Mouse (Mus musculus): ENCODE measurements around the gene Me3. TPM values are rescaled to one million over a fixed set of nuclear protein-coding genes. Genes with fewer than 3 reads are reported as not detected.
"Not testable (repeated sequence)": the region's sequence is repeated elsewhere in the genome, so short reads cannot be mapped to it uniquely, and the experiment has no call there.

The Me3 gene
- polyA plus RNA-seq, 1 experiment from 2014 or later: 0.77 TPM

DNA sequence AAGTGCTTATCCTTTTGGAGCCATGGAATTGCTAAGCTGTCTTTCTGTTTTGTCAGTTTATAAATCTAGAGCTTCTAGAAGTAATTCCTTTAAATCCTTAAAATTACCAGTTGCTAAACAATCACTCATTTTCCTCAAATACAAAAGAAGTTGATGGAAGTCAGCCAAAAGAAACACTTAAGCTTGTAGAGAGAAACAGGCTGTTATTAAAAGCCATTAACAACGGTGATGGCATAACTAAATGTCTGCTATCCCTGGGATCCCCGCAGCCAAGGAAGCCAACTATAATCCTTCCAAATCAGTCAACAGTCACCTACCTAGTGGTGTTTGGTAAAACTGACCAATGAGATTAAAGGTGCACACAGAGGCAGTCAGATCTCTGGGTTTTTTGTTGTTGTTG, 98.3 kb downstream of the Me3 start:
- ATAC-seq (ENCODE audit: insufficient read depth, low FRiP score, low TSS enrichment) (no peak), DNase-seq (ENCODE audit: low spot score) (no peak)
- H3K36me3 ChIP-seq (ENCODE audit: control insufficient read depth, insufficient read depth, low read length): no peaks in the 10 kb centered on the region
- H3K27me3 ChIP-seq (ENCODE audit: control insufficient read depth, insufficient read depth, low read length): no peaks in the 10 kb centered on the region
- 88% methylated on average over 2 of the region's 2 CpGs for WGBS
- no peaks in the 10 kb centered on the region for H3K4me1 ChIP-seq (ENCODE audit: control insufficient read depth, insufficient read depth, low read length)
- H3K4me2 ChIP-seq (ENCODE audit: low read depth): no peak overlapping the region
- no peaks in the 10 kb centered on the region for H3K9me3 ChIP-seq (ENCODE audit: control insufficient read depth, low read length)
- no peak overlapping the region for H3K4me3 ChIP-seq (ENCODE audit: low read depth, low read length)
- H3K9ac ChIP-seq (ENCODE audit: low read length): no peak overlapping the region
- no peak overlapping the region for H3K27ac ChIP-seq (ENCODE audit: low read depth, low read length)

GRCm38 (mm10) chr7:89731115-89731514, 98.9 kb downstream of the Me3 start:
- not testable (repeated sequence) for H3K27ac ChIP-seq (ENCODE audit: low read depth, low read length); H3K4me3 ChIP-seq (ENCODE audit: low read depth, low read length); H3K9ac ChIP-seq (ENCODE audit: low read length); H3K4me2 ChIP-seq (ENCODE audit: low read depth); H3K27me3 ChIP-seq (ENCODE audit: control insufficient read depth, insufficient read depth, low read length); DNase-seq (ENCODE audit: low spot score); ATAC-seq (ENCODE audit: insufficient read depth, low FRiP score, low TSS enrichment); H3K36me3 ChIP-seq (ENCODE audit: control insufficient read depth, insufficient read depth, low read length); H3K9me3 ChIP-seq (ENCODE audit: control insufficient read depth, low read length); H3K4me1 ChIP-seq (ENCODE audit: control insufficient read depth, insufficient read depth, low read length)
- WGBS: 96% methylated on average over 2 of the region's 2 CpGs

GRCm38 (mm10) chr7:89748415-89748814, 116.2 kb downstream of the Me3 start:
- H3K27me3 ChIP-seq (ENCODE audit: control insufficient read depth, insufficient read depth, low read length): no peaks in the 10 kb centered on the region
- no peak overlapping the region for H3K9ac ChIP-seq (ENCODE audit: low read length)
- H3K36me3 ChIP-seq (ENCODE audit: control insufficient read depth, insufficient read depth, low read length): no peaks in the 10 kb centered on the region
- ATAC-seq (ENCODE audit: insufficient read depth, low FRiP score, low TSS enrichment) (no peak), DNase-seq (ENCODE audit: low spot score) (no peak)
- H3K4me3 ChIP-seq (ENCODE audit: low read depth, low read length): no peak overlapping the region
- no peak overlapping the region for H3K4me2 ChIP-seq (ENCODE audit: low read depth)
- no peaks in the 10 kb centered on the region for H3K4me1 ChIP-seq (ENCODE audit: control insufficient read depth, insufficient read depth, low read length)
- no peaks in the 10 kb centered on the region for H3K9me3 ChIP-seq (ENCODE audit: control insufficient read depth, low read length)
- no peak overlapping the region for H3K27ac ChIP-seq (ENCODE audit: low read depth, low read length)
- 87% methylated on average over 7 of the region's 7 CpGs for WGBS

- WGBS: 49% methylated on average over 2 of the region's 2 CpGs
Measured at GRCm38 (mm10) chr7:89749183-89749582, 117.0 kb downstream of the Me3 start.

GRCm38 (mm10) chr7:89766678-89767508, 134.7 kb downstream of the Me3 start:
- no peaks in the 10 kb centered on the region for H3K27me3 ChIP-seq (ENCODE audit: control insufficient read depth, insufficient read depth, low read length)
- no peak overlapping the region for H3K27ac ChIP-seq (ENCODE audit: low read depth, low read length)
- DNase-seq (ENCODE audit: low spot score) (peak; percentile 71), ATAC-seq (ENCODE audit: insufficient read depth, low FRiP score, low TSS enrichment) (peak; percentile 93)
- H3K4me1 ChIP-seq (ENCODE audit: control insufficient read depth, insufficient read depth, low read length): peaks cover 6% of the 10 kb centered on the region; the same call in 1 of the 2 replicates
- no peaks in the 10 kb centered on the region for H3K9me3 ChIP-seq (ENCODE audit: control insufficient read depth, low read length)
- 39% methylated on average over 5 of the region's 5 CpGs for WGBS
- H3K4me2 ChIP-seq (ENCODE audit: low read depth): no peak overlapping the region
- H3K9ac ChIP-seq (ENCODE audit: low read length): no peak overlapping the region
- H3K36me3 ChIP-seq (ENCODE audit: control insufficient read depth, insufficient read depth, low read length): no peaks in the 10 kb centered on the region
- no peak overlapping the region for H3K4me3 ChIP-seq (ENCODE audit: low read depth, low read length)

More at GRCm38 (mm10) chr7:89749183-89749582, 117.0 kb downstream of the Me3 start:
- Histone ChIP-seq H3K4me1 (ENCODE audit: control insufficient read depth, insufficient read depth, low read length) (no peaks in the 10 kb centered on the region), H3K27ac (ENCODE audit: low read depth, low read length) (no peak overlapping the region), H3K9ac (ENCODE audit: low read length) (no peak overlapping the region), H3K4me3 (ENCODE audit: low read depth, low read length) (no peak overlapping the region), H3K4me2 (ENCODE audit: low read depth) (no peak overlapping the region), H3K9me3 (ENCODE audit: control insufficient read depth, low read length) (no peaks in the 10 kb centered on the region), H3K36me3 (ENCODE audit: control insufficient read depth, insufficient read depth, low read length) (no peaks in the 10 kb centered on the region), H3K27me3 (ENCODE audit: control insufficient read depth, insufficient read depth, low read length) (no peaks in the 10 kb centered on the region)
- no peak for DNase-seq (ENCODE audit: low spot score)
- no peak for ATAC-seq (ENCODE audit: insufficient read depth, low FRiP score, low TSS enrichment)

GRCm38 (mm10) chr7:89769106-89769896, 137.1 kb downstream of the Me3 start:
- 18% methylated on average over 9 of the region's 9 CpGs for WGBS
- DNase-seq (ENCODE audit: low spot score): no peak

DNA sequence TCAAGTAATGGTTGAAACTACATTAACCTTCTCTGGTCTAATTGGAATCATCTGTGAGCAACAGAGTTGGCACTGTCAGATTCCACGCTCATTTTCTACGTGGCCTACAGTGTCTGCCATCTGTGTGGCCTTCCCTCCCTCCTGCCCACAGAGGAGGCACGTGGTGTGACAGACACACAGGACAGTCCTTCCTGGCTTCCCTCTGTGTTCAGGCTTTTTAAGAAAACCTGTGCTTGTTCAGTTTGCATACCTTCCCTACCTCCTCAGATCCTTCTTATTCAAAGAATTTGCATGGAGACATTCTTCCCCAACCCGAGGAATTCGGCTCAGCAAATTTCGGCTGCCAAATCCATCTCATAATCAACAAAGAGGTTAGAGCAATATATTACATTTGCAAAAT, 137.8 kb downstream of the Me3 start:
- Histone ChIP-seq H3K9ac (ENCODE audit: low read length) (no peak overlapping the region), H3K27ac (ENCODE audit: low read depth, low read length) (no peak overlapping the region), H3K36me3 (ENCODE audit: control insufficient read depth, insufficient read depth, low read length) (no peaks in the 10 kb centered on the region), H3K27me3 (ENCODE audit: control insufficient read depth, insufficient read depth, low read length) (no peaks in the 10 kb centered on the region), H3K4me1 (ENCODE audit: control insufficient read depth, insufficient read depth, low read length) (peaks cover 6% of the 10 kb centered on the region; the same call in 1 of the 2 replicates), H3K4me3 (ENCODE audit: low read depth, low read length) (no peak overlapping the region), H3K9me3 (ENCODE audit: control insufficient read depth, low read length) (no peaks in the 10 kb centered on the region), H3K4me2 (ENCODE audit: low read depth) (no peak overlapping the region)
- 42% methylated on average over 6 of the region's 6 CpGs for WGBS
- DNase-seq (ENCODE audit: low spot score) (no peak), ATAC-seq (ENCODE audit: insufficient read depth, low FRiP score, low TSS enrichment) (no peak)

More at GRCm38 (mm10) chr7:89769106-89769896, 137.1 kb downstream of the Me3 start:
- Histone ChIP-seq H3K9ac (ENCODE audit: low read length) (no peak overlapping the region), H3K36me3 (ENCODE audit: control insufficient read depth, insufficient read depth, low read length) (no peaks in the 10 kb centered on the region), H3K27ac (ENCODE audit: low read depth, low read length) (no peak overlapping the region), H3K4me3 (ENCODE audit: low read depth, low read length) (no peak overlapping the region), H3K4me1 (ENCODE audit: control insufficient read depth, insufficient read depth, low read length) (peaks cover 6% of the 10 kb centered on the region; the same call in 1 of the 2 replicates), H3K9me3 (ENCODE audit: control insufficient read depth, low read length) (no peaks in the 10 kb centered on the region), H3K4me2 (ENCODE audit: low read depth) (no peak overlapping the region), H3K27me3 (ENCODE audit: control insufficient read depth, insufficient read depth, low read length) (no peaks in the 10 kb centered on the region)
- no peak for ATAC-seq (ENCODE audit: insufficient read depth, low FRiP score, low TSS enrichment)

GRCm38 (mm10) chr7:89772906-89773305, 140.7 kb downstream of the Me3 start:
- ATAC-seq (ENCODE audit: insufficient read depth, low FRiP score, low TSS enrichment): no peak
- no peak for DNase-seq (ENCODE audit: low spot score)
- Histone ChIP-seq H3K4me2 (ENCODE audit: low read depth) (no peak overlapping the region), H3K9me3 (ENCODE audit: control insufficient read depth, low read length) (no peaks in the 10 kb centered on the region), H3K4me1 (ENCODE audit: control insufficient read depth, insufficient read depth, low read length) (peaks cover 6% of the 10 kb centered on the region; the same call in 1 of the 2 replicates), H3K36me3 (ENCODE audit: control insufficient read depth, insufficient read depth, low read length) (no peaks in the 10 kb centered on the region), H3K27ac (ENCODE audit: low read depth, low read length) (no peak overlapping the region), H3K9ac (ENCODE audit: low read length) (no peak overlapping the region), H3K4me3 (ENCODE audit: low read depth, low read length) (no peak overlapping the region), H3K27me3 (ENCODE audit: control insufficient read depth, insufficient read depth, low read length) (no peaks in the 10 kb centered on the region)
- WGBS: 88% methylated on average over 5 of the region's 5 CpGs
